Mouse (Mus musculus) heart, adult 8-10 months (tissue): ENCODE measurements at regions not wholly inside any gene's neighbourhood (a gene's known extent, or its start where the extent isn't known, plus 50 kb on each side); places are given as distances from the start of the nearest gene placed in this dataset.

Experiments used
- DNase-seq: peaks from one replicate; pipeline ENCODE4 v3.0.0; 2022; ENCODE audit warnings: low spot score

- no peak for DNase-seq
Observed at GRCm38 (mm10) chr4:31697769-31698505, 266.0 kb upstream of the Map3k7 start.

GRCm38 (mm10) chr4:31698506-31698782 is 265.5 kb upstream of the Map3k7 start:
- DNase-seq = no peak

DNA sequence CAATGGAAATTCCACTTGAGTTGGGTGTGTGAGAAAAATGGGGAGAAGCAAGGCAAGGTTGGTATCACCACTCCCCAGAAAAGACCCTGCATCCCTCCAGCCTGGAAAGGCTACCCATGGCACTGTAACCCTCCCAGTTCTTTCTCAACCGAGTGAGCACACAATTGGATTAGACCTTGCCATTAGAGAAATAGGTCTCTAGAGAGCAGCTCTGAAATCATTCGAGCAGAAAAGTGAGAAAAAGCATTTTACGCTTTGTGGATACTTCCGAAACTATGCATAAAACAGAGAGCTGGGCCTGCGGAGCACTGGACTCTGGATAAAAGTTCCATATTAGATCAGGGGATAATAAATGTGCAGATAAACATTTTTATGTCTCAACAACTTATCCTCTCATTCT is 264.6 kb upstream of the Map3k7 start:
- DNase-seq = no peak

DNA sequence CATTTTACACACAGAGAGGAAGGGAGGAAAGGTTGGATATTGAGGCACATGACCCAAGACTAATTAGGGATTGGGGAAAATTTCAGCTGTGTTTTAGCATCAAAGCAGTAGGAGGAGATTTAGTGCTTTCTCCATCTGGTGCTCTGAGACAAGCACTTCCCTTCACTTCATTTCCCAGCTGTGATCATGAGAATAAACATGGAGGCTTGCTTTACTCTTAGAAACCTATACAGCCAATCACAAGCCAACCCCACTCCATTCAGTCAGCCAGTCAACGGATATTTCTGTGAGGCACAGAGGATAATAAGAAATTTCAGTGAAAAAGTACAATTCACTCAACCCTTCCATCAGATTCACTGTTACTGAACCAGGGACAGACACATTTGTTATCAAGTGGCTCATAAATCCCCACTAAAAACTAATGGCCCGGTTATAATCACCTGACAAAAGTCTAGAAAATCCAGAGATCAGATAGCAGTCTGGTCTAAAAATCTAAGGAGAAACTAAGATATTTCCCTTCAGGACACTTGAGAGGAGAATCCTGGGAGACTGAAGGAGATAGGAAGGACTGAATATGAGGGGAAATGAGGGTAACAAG is 249.7 kb upstream of the Map3k7 start:
- DNase-seq = no peak

DNA sequence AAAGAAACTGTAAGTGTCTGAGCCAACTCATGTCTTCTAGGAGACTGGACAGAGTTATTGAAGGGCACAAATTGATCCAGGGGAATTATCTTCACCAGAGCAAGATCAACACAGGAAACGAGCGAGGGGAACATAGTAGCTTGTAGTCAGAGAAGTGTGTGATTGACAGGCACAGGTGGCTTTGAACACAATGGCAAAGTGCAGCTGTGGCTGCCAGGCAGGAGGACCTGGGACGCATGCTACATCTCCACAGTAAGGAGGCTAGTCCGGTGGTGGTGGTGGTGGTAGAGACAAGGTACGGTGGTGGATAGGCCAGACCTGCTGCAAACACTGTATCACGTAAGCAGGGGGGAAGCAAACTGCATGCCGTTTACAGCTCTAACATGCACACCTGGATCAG is 240.4 kb upstream of the Map3k7 start:
- no peak for DNase-seq

- DNase-seq = no peak
Observed at GRCm38 (mm10) chr4:31724400-31724799, 239.5 kb upstream of the Map3k7 start.

DNA sequence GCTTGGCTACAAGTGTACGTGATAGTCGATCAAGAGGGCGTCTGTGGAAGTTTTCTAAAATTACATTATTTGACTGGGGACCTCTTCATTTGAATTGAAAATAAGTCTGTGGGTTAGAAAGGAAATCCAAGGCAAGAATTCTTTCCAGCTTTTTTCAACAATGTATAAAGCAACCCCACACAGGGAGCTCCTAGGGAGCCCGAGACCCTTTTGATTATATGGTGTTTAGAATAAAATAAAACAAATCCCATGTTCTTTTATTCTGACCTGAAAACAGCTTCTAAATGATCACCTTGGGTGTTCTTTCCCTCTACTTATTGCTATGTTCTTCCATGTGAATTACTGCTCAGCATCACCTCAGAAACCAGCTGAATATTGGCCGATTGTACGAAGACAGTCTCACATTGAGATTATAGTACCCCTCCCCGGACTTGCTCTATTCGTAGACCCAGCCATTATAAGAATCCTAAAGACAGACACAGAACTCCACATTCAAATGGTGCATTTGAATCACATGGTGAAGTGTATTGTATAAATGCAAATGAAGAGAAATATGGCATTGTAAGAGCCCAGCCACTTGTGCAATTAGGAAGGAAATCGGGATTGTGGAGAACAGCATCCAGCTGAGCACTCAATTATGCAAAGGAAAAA is 236.3 kb upstream of the Map3k7 start:
- no peak for DNase-seq

DNA sequence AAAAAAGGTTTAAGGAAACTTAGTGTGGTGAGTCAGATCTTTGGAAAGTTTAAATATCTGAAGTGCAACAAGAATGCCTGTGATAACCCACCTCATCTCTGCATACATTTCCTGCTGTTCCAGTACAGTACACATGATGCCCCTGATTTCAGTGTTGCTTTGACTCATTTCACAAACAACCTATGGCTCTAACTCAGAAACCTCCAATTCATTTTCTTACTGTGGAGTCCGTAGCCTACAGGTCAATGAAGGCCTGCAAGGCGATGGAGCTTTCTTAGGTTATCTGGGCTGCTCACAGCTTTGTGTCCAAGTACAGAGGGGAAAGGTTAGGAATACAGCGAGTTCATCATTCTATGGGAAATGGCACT is 235.8 kb upstream of the Map3k7 start:
- DNase-seq = no peak

GRCm38 (mm10) chr4:31743776-31744175 is 220.1 kb upstream of the Map3k7 start:
- DNase-seq = no peak

DNA sequence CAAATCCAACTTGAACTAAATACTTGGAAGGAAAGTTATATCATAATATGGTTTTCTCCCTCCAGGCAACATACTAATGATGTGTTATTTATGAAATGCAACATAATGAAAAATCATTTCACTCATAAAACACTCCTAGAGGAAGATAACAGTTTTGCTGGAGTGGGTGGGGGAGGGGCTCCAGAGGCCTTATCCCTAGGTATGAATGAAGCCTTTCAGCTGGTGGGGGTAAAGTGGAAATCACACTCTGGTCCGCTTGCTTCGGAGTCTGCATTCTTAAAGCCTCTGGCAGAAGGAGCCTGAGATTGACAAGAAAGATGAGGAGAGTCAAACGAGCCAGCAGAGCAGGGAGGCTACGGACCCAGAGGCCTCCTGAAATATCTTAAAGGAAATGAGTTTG is 219.5 kb upstream of the Map3k7 start:
- no peak for DNase-seq

- DNase-seq = no peak
Observed at GRCm38 (mm10) chr4:31753677-31754312, 210.1 kb upstream of the Map3k7 start.

DNA sequence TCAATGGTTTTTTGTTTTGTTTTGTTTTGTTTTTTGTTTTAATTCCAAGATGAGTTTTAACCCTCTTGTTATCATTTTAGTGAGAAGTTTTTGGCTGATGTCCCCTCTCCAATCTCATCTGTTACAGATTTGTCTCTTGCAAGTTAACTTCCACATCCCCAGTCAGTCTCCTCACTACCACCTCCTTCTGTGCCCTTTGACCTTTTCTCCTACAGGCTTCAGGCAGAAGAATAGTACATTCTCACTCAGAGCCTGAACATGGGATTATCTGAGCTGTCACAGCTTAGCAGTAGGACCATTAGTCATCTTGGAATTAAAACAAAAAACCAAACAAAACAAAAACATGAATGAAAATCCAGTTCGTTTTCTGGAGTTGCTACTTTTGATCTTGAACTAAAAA is 206.8 kb upstream of the Map3k7 start:
- no peak for DNase-seq

DNA sequence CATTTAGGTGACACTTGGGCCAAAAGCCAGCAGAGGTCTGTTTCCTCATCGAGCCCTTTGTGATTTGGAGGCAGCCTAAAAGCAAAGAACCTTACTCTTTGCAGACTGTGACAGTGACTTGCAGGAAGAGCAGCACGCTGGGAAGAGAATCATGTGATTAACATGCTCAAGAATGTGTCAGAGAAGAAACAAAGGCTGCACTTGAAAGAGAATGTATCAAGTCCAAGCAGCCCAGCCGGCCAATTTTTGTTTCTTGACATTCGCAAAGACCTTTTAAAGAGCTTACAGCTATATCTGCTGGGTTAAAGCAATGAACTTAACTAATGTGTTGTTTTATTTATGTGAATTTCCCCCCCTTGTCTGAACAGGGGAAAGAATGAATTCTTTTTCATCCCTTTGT is 203.8 kb upstream of the Map3k7 start:
- DNase-seq = no peak

DNA sequence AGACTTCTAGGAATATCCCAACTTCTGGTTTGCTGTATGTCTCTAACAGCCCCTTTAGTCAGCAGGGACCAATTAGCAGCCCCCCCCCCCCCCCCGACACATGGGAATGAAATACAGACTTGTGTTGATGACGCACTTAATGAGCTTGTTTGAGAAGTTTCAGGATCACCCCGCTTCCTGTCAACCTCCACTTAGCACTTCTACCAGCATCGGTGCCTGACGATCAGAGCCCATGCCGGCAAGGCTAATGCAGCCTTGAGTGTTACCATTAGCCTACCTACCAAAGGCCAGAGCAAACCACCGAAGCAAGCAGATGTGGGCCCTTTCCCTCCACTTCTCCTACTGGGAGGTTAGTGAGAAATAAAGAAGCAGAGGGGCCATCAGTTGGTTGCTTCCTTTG is 201.7 kb upstream of the Map3k7 start:
- DNase-seq = no peak

- DNase-seq = no peak
Observed at GRCm38 (mm10) chr4:31768026-31768626, 195.8 kb upstream of the Map3k7 start.

GRCm38 (mm10) chr4:31769325-31769724 is 194.6 kb upstream of the Map3k7 start:
- no peak for DNase-seq

DNA sequence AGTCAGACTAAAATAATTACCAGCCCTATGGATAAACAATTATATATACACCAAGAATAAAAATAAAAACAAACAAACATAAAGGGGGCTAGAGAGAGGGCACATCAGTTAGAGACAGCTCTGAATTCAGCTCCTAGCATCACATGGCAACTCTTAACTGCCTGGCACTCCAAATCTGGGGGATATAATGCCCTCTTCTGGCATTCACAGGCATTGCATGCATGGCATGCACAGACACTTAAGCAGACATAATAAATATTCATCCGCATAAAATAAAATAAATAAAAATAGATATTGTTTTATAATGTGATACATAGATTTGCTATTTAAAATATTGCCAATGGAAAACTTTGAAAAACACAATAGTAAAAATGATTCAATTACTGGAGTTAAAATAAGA is 177.6 kb upstream of the Map3k7 start:
- DNase-seq = no peak

- no peak for DNase-seq
Observed at GRCm38 (mm10) chr4:31817574-31818240, 146.2 kb upstream of the Map3k7 start.

DNA sequence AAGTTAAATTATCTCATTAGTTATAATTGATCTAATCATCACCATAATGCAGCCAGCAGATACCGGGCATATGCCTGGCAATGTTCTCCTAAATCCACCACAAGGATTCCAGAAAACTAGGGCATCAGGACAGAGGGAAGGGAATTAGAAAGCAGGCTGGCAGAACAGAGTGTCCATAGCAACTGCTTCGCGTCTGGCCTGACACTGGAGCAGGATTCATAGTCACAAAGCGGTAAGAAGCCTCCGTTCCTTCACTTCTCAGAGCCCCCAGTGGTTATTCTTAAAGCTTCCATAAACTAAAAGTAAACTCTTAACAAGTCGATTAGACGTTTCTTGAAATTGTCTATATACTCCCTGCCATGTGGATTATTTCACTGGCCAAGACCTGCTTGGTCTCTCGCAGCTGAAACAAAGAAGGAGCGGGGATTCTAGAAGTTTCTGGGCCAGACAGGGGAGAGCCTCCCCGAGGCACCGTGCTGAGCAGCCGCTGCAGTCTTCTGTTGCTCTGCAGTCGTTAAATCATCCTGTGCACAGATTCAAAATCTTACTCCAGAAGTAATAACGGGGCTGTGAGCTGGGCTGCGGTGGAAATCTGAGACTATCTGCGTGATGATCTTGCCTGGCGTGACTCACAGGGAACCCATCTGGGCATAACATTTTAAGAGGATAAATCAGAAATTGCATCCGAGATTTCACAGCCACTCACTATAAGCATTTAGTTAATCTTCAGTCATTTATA is 144.2 kb upstream of the Map3k7 start:
- DNase-seq = no peak

DNA sequence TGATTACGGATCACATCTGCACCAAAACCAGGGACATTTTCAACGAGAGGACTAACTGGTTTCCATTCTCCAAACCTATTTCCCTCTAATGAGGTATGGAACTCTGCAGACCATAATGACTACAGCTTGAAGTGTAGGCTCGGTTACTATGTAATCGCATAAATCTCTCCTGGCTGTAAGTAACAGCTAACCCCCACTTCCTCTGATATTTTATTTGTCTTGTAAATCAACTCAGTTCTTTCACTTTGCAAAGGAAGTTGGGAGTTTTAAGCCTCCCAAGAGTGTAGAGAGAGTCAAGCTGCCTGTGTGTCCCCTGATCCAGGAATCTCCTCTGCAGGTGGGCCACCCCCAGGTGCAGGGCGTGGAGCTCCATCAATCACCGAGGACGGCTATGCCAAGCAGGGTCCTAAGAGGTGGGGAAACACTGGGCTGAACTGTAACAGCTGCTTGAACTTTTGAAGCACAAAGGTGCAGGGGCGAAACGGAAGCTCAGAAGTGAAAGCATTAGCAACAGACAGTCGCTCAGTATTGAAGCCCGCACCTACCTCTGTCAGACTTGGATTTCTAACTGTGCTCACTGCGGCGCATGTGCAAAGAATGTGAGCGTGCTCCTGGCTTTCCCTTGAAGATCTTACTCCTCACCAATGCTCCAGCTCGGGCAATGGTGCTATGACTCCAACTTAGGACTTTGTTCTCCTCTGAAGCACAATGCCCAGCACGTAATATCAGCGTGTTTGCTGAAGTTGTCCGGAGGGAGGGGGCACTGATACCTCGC is 140.1 kb upstream of the Map3k7 start:
- DNase-seq = no peak
